Mouse (Mus musculus) testis, adult 2 months (tissue): Measurements from ENCODE around the gene Gm21961. TPM values are rescaled to one million over a fixed set of nuclear protein-coding genes. Genes with fewer than 3 reads are reported as not detected.
"Not testable (repeated sequence)": the region's sequence is repeated elsewhere in the genome, so short reads cannot be mapped to it uniquely, and the experiment has no call there.

Source experiments
- H3K27ac ChIP-seq: fragments of 200-500 bp; 2 replicates; pipeline ENCODE4 v1.5.1; 2012; ENCODE audit warnings: low read depth, low read length; ENCODE audit not compliant: control insufficient read depth, insufficient read depth
- H3K27me3 ChIP-seq: fragments of 200-500 bp; 2 replicates; pipeline ENCODE4 v1.6.1; 2012; ENCODE audit warnings: mild to moderate bottlenecking, low read length, moderate library complexity; ENCODE audit not compliant: control insufficient read depth, insufficient read depth
- H3K36me3 ChIP-seq: fragments of 200-500 bp; 2 replicates; pipeline ENCODE4 v1.6.1; 2012; ENCODE audit warnings: mild to moderate bottlenecking, low read length; ENCODE audit not compliant: control insufficient read depth, insufficient read depth
- H3K4me1 ChIP-seq: fragments of 200-500 bp; 2 replicates; pipeline ENCODE4 v1.6.1; 2012; ENCODE audit warnings: low read length; ENCODE audit not compliant: control insufficient read depth, insufficient read depth
- H3K4me3 ChIP-seq: fragments of 200-500 bp; 2 replicates; pipeline ENCODE4 v1.5.1; 2012; ENCODE audit warnings: low read depth, mild to moderate bottlenecking, low read length, moderate library complexity, mixed read lengths; ENCODE audit not compliant: control insufficient read depth
- CTCF ChIP-seq: fragments of 200-500 bp; IDR thresholded peaks from 2 replicates; pipeline ENCODE4 v1.5.1; 2012; ENCODE audit warnings: low read depth, mild to moderate bottlenecking, inconsistent platforms, low read length, moderate library complexity; ENCODE audit not compliant: control insufficient read depth, insufficient read depth, insufficient replicate concordance
- POLR2A ChIP-seq: fragments of 200-500 bp; IDR thresholded peaks from 2 replicates; pipeline ENCODE4 v1.6.1; 2012; ENCODE audit warnings: low read depth, mild to moderate bottlenecking, inconsistent platforms, low read length, moderate library complexity; ENCODE audit not compliant: control insufficient read depth
- polyA plus RNA-seq: library from polyadenylated mRNA; depleted of rRNA; stranded (reverse); fragments of >200 nt; gene quantifications from 2 replicates; pipeline ENCODE4 v1.2.3, GENCODE M21; 2012; rRNA removed

Gm21961 gene
- polyA plus RNA-seq = not detected in 2 replicates

DNA sequence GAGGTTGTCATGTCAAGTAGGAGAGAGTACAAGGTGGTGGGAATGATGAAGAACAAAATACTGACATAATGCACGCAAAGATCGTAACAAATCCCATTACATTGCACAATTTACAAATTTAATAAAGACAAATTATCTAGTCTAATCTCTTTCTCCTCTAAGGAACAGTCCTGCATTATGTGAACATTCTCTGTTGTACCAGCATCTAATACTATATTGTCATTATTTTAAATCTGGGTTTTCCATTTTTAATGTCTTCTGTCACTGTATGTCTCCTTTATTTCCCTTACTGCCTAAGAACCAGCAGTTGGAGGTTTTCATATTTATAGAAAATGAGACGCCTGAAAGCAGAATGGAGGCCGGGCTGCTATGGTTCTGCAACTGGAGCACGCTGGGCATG lies at the start of gene Gm21961:
Gene Gm21961 (minus strand): TSS at position 101 of the 400 bp plus-strand sequence.
- no peak for TF ChIP-seq CTCF
- TF ChIP-seq POLR2A = no peak
- no peaks in the 10 kb centered on the region for H3K36me3 ChIP-seq
- no peak within 1 kb of the TSS for H3K27ac ChIP-seq
- H3K27me3 ChIP-seq = no peaks in the 10 kb centered on the region
- no peak within 1 kb of the TSS for H3K4me3 ChIP-seq
- H3K4me1 ChIP-seq = no peaks in the 10 kb centered on the region

GRCm38 (mm10) chr15:65041999-65042398 lies 27.3 kb upstream of the Gm21961 start:
- Histone ChIP-seq H3K27me3 (no peaks in the 10 kb centered on the region), H3K4me3 (no peak overlapping the region), H3K27ac (no peak overlapping the region), H3K36me3 (no peaks in the 10 kb centered on the region), H3K4me1 (no peaks in the 10 kb centered on the region)
- TF ChIP-seq POLR2A (no peak), CTCF (no peak)

GRCm38 (mm10) chr15:65039216-65039615 lies 24.5 kb upstream of the Gm21961 start:
- not testable (repeated sequence) for H3K36me3 ChIP-seq, H3K4me1 ChIP-seq, H3K27ac ChIP-seq, H3K4me3 ChIP-seq, H3K27me3 ChIP-seq

GRCm38 (mm10) chr15:65017971-65018370 lies 3.3 kb upstream of the Gm21961 start:
- H3K4me1 ChIP-seq = no peaks in the 10 kb centered on the region
- no peaks in the 10 kb centered on the region for H3K27me3 ChIP-seq
- H3K27ac ChIP-seq = no peak overlapping the region
- no peaks in the 10 kb centered on the region for H3K36me3 ChIP-seq
- TF ChIP-seq CTCF = no peak
- TF ChIP-seq POLR2A = no peak
- no peak overlapping the region for H3K4me3 ChIP-seq

GRCm38 (mm10) chr15:65006177-65006576 lies 8.5 kb downstream of the Gm21961 start:
- H3K27me3 ChIP-seq = no peaks in the 10 kb centered on the region
- no peak overlapping the region for H3K4me3 ChIP-seq
- no peak overlapping the region for H3K27ac ChIP-seq
- H3K36me3 ChIP-seq = no peaks in the 10 kb centered on the region
- no peak for TF ChIP-seq CTCF
- TF ChIP-seq POLR2A = no peak
- H3K4me1 ChIP-seq = no peaks in the 10 kb centered on the region

DNA sequence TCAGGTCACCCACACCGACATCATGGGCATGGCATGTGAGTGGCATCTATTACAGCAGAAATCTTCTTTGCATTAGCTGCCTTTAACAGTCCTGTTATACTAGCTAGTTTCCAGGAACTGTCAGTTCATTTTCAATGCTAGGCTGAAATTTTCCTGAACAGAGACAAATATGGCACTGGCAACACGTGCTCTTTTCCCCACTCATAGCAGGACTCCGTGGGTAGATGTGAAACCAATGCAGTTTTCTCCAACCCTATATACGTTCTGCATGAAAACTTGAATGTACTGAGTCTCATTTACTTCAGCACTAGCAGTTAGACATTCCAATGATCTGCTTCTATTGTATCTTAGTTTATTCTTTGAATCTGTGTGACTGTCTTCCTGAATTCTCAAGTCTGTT lies 20.2 kb downstream of the Gm21961 start:
- no peaks in the 10 kb centered on the region for H3K27me3 ChIP-seq
- TF ChIP-seq POLR2A (no peak), CTCF (no peak)
- H3K4me3 ChIP-seq = no peak overlapping the region
- no peaks in the 10 kb centered on the region for H3K36me3 ChIP-seq
- H3K27ac ChIP-seq = no peak overlapping the region
- H3K4me1 ChIP-seq = no peaks in the 10 kb centered on the region

DNA sequence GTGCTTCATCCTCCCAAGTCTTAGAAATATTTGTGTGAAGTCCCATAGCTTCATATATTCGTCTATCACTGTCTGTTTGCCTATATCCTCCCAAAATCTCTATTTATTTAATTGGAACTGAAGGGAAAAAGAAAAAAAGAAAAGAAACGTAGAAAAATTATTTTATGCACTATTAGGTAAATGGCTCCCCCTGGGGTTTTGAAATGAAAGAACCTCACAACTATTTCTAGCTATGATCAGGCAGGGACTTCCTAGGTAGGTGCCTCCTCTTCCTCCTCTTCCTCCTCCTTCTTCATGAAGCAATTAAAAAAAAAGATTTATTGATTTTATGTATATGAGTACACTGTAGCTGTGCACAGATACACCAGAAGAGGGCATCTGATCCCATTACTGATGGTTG lies 34.7 kb downstream of the Gm21961 start:
- TF ChIP-seq POLR2A (no peak), CTCF (no peak)
- Histone ChIP-seq H3K27me3 (no peaks in the 10 kb centered on the region), H3K36me3 (no peaks in the 10 kb centered on the region), H3K4me3 (no peak overlapping the region), H3K4me1 (no peaks in the 10 kb centered on the region), H3K27ac (no peak overlapping the region)
